Mouse (Mus musculus): ENCODE data around the gene Ubac2. TPM values are rescaled to one million over a fixed set of nuclear protein-coding genes. Genes with fewer than 3 reads are reported as not detected.
A peak's percentile ranks its signal among the peaks of the same experiment; 100 is the strongest.

The Ubac2 gene
- polyA plus RNA-seq, 1 experiment from 2014 or later, result 52.4 TPM

GRCm38 (mm10) chr14:121879266-121879840, 933 bp downstream of the Ubac2 start:
- 21% methylated on average over 16 of the region's 16 CpGs for WGBS
- no peaks in the 10 kb centered on the region for H3K9me3 ChIP-seq (ENCODE audit: control insufficient read depth, low read length)
- H3K9ac ChIP-seq (replicated peaks; ENCODE audit: low read length), result peak overlapping the region; percentile 93
- peak overlapping the region; percentile 95 for H3K4me3 ChIP-seq (replicated peaks; ENCODE audit: low read depth, low read length)
- ATAC-seq (ENCODE audit: low FRiP score, low TSS enrichment) (no peak), DNase-seq (peak; percentile 15)
- no peaks in the 10 kb centered on the region for H3K36me3 ChIP-seq (ENCODE audit: control insufficient read depth, insufficient read depth, low read length)
- H3K27ac ChIP-seq (replicated peaks; ENCODE audit: low read depth, low read length), result no peak overlapping the region
- peak overlapping the region; percentile 73 for H3K4me2 ChIP-seq (ENCODE audit: low read length)
- peaks cover 10% of the 10 kb centered on the region; the same call in 1 of the 2 replicates for H3K4me1 ChIP-seq (ENCODE audit: control insufficient read depth, insufficient read depth, low read length)
- no peaks in the 10 kb centered on the region for H3K27me3 ChIP-seq (ENCODE audit: control insufficient read depth, insufficient read depth, low read length)

- no peak overlapping the region for H3K27ac ChIP-seq (replicated peaks; ENCODE audit: low read depth, low read length)
- ATAC-seq (ENCODE audit: low FRiP score, low TSS enrichment) (no peak), DNase-seq (no peak)
- no peaks in the 10 kb centered on the region for H3K27me3 ChIP-seq (ENCODE audit: control insufficient read depth, insufficient read depth, low read length)
- no peak overlapping the region for H3K4me3 ChIP-seq (replicated peaks; ENCODE audit: low read depth, low read length)
- 93% methylated on average over 7 of the region's 7 CpGs for WGBS
- H3K9me3 ChIP-seq (ENCODE audit: control insufficient read depth, low read length), result no peaks in the 10 kb centered on the region
- H3K36me3 ChIP-seq (ENCODE audit: control insufficient read depth, insufficient read depth, low read length), result peaks cover 3% of the 10 kb centered on the region; the same call in 1 of the 2 replicates
- H3K4me1 ChIP-seq (ENCODE audit: control insufficient read depth, insufficient read depth, low read length), result peaks cover 10% of the 10 kb centered on the region; the same call in 1 of the 2 replicates
- no peak overlapping the region for H3K9ac ChIP-seq (replicated peaks; ENCODE audit: low read length)
- H3K4me2 ChIP-seq (ENCODE audit: low read length), result no peak overlapping the region
Measured at GRCm38 (mm10) chr14:121881211-121881610, 2.8 kb downstream of the Ubac2 start.

GRCm38 (mm10) chr14:121884150-121884797, 5.9 kb downstream of the Ubac2 start:
- H3K4me2 ChIP-seq (ENCODE audit: low read length), result no peak overlapping the region
- no peaks in the 10 kb centered on the region for H3K27me3 ChIP-seq (ENCODE audit: control insufficient read depth, insufficient read depth, low read length)
- H3K27ac ChIP-seq (replicated peaks; ENCODE audit: low read depth, low read length), result no peak overlapping the region
- WGBS, result 84% methylated on average over 6 of the region's 6 CpGs
- DNase-seq (no peak), ATAC-seq (ENCODE audit: low FRiP score, low TSS enrichment) (no peak)
- no peak overlapping the region for H3K4me3 ChIP-seq (replicated peaks; ENCODE audit: low read depth, low read length)
- no peaks in the 10 kb centered on the region for H3K9me3 ChIP-seq (ENCODE audit: control insufficient read depth, low read length)
- H3K9ac ChIP-seq (replicated peaks; ENCODE audit: low read length), result no peak overlapping the region
- peaks cover 3% of the 10 kb centered on the region; the same call in 1 of the 2 replicates for H3K36me3 ChIP-seq (ENCODE audit: control insufficient read depth, insufficient read depth, low read length)
- peaks cover 9% of the 10 kb centered on the region; the same call in 1 of the 2 replicates for H3K4me1 ChIP-seq (ENCODE audit: control insufficient read depth, insufficient read depth, low read length)

GRCm38 (mm10) chr14:121893747-121894146, 15.3 kb downstream of the Ubac2 start:
- no peaks in the 10 kb centered on the region for H3K27me3 ChIP-seq (ENCODE audit: control insufficient read depth, insufficient read depth, low read length)
- H3K4me1 ChIP-seq (ENCODE audit: control insufficient read depth, insufficient read depth, low read length), result no peaks in the 10 kb centered on the region
- H3K9me3 ChIP-seq (ENCODE audit: control insufficient read depth, low read length), result no peaks in the 10 kb centered on the region
- 0 out of 2 replicates have a peak, but pooled peaks cover 4% of the 10 kb centered on the region for H3K36me3 ChIP-seq (ENCODE audit: control insufficient read depth, insufficient read depth, low read length)
- H3K4me2 ChIP-seq (ENCODE audit: low read length), result no peak overlapping the region
- ATAC-seq (ENCODE audit: low FRiP score, low TSS enrichment), result no peak
- no peak overlapping the region for H3K27ac ChIP-seq (replicated peaks; ENCODE audit: low read depth, low read length)
- H3K4me3 ChIP-seq (replicated peaks; ENCODE audit: low read depth, low read length), result no peak overlapping the region
- no peak overlapping the region for H3K9ac ChIP-seq (replicated peaks; ENCODE audit: low read length)
- DNase-seq, result no peak
- 93% methylated on average over 6 of the region's 6 CpGs for WGBS

GRCm38 (mm10) chr14:121894511-121895135, 16.2 kb downstream of the Ubac2 start:
- no peak overlapping the region for H3K4me2 ChIP-seq (ENCODE audit: low read length)
- H3K36me3 ChIP-seq (ENCODE audit: control insufficient read depth, insufficient read depth, low read length), result 0 out of 2 replicates have a peak, but pooled peaks cover 4% of the 10 kb centered on the region
- ATAC-seq (ENCODE audit: low FRiP score, low TSS enrichment), result no peak
- H3K9me3 ChIP-seq (ENCODE audit: control insufficient read depth, low read length), result no peaks in the 10 kb centered on the region
- no peak overlapping the region for H3K27ac ChIP-seq (replicated peaks; ENCODE audit: low read depth, low read length)
- no peak for DNase-seq
- WGBS, result 77% methylated on average over 5 of the region's 5 CpGs
- H3K4me1 ChIP-seq (ENCODE audit: control insufficient read depth, insufficient read depth, low read length), result no peaks in the 10 kb centered on the region
- H3K4me3 ChIP-seq (replicated peaks; ENCODE audit: low read depth, low read length), result no peak overlapping the region
- H3K9ac ChIP-seq (replicated peaks; ENCODE audit: low read length), result no peak overlapping the region
- no peaks in the 10 kb centered on the region for H3K27me3 ChIP-seq (ENCODE audit: control insufficient read depth, insufficient read depth, low read length)

GRCm38 (mm10) chr14:121895316-121895715, 16.9 kb downstream of the Ubac2 start:
- ATAC-seq (ENCODE audit: low FRiP score, low TSS enrichment), result no peak
- Histone ChIP-seq H3K9ac (replicated peaks; ENCODE audit: low read length) (no peak overlapping the region), H3K27me3 (ENCODE audit: control insufficient read depth, insufficient read depth, low read length) (no peaks in the 10 kb centered on the region), H3K9me3 (ENCODE audit: control insufficient read depth, low read length) (no peaks in the 10 kb centered on the region), H3K4me2 (ENCODE audit: low read length) (no peak overlapping the region), H3K36me3 (ENCODE audit: control insufficient read depth, insufficient read depth, low read length) (0 out of 2 replicates have a peak, but pooled peaks cover 4% of the 10 kb centered on the region), H3K4me3 (replicated peaks; ENCODE audit: low read depth, low read length) (no peak overlapping the region), H3K27ac (replicated peaks; ENCODE audit: low read depth, low read length) (no peak overlapping the region), H3K4me1 (ENCODE audit: control insufficient read depth, insufficient read depth, low read length) (no peaks in the 10 kb centered on the region)
- DNase-seq, result no peak
- 90% methylated on average over 4 of the region's 4 CpGs for WGBS

GRCm38 (mm10) chr14:121896126-121897090, 18.0 kb downstream of the Ubac2 start:
- ATAC-seq (ENCODE audit: low FRiP score, low TSS enrichment), result no peak
- DNase-seq, result no peak
- no peaks in the 10 kb centered on the region for H3K27me3 ChIP-seq (ENCODE audit: control insufficient read depth, insufficient read depth, low read length)
- no peak overlapping the region for H3K4me3 ChIP-seq (replicated peaks; ENCODE audit: low read depth, low read length)
- H3K9ac ChIP-seq (replicated peaks; ENCODE audit: low read length), result no peak overlapping the region
- no peaks in the 10 kb centered on the region for H3K9me3 ChIP-seq (ENCODE audit: control insufficient read depth, low read length)
- 78% methylated on average over 6 of the region's 6 CpGs for WGBS
- H3K4me2 ChIP-seq (ENCODE audit: low read length), result no peak overlapping the region
- H3K36me3 ChIP-seq (ENCODE audit: control insufficient read depth, insufficient read depth, low read length), result no peaks in the 10 kb centered on the region
- no peaks in the 10 kb centered on the region for H3K4me1 ChIP-seq (ENCODE audit: control insufficient read depth, insufficient read depth, low read length)
- H3K27ac ChIP-seq (replicated peaks; ENCODE audit: low read depth, low read length), result no peak overlapping the region

- Histone ChIP-seq H3K36me3 (ENCODE audit: control insufficient read depth, insufficient read depth, low read length) (no peaks in the 10 kb centered on the region), H3K4me1 (ENCODE audit: control insufficient read depth, insufficient read depth, low read length) (no peaks in the 10 kb centered on the region), H3K9ac (replicated peaks; ENCODE audit: low read length) (no peak overlapping the region), H3K4me2 (ENCODE audit: low read length) (no peak overlapping the region), H3K4me3 (replicated peaks; ENCODE audit: low read depth, low read length) (no peak overlapping the region), H3K9me3 (ENCODE audit: control insufficient read depth, low read length) (no peaks in the 10 kb centered on the region), H3K27ac (replicated peaks; ENCODE audit: low read depth, low read length) (no peak overlapping the region), H3K27me3 (ENCODE audit: control insufficient read depth, insufficient read depth, low read length) (no peaks in the 10 kb centered on the region)
- no peak for DNase-seq
- WGBS, result 78% methylated on average over 2 of the region's 2 CpGs
- no peak for ATAC-seq (ENCODE audit: low FRiP score, low TSS enrichment)
Measured at GRCm38 (mm10) chr14:121897773-121898172, 19.4 kb downstream of the Ubac2 start.

All from midbrain, embryonic 14.5 days (tissue).